Mouse (Mus musculus) cerebellum, adult 2 months (tissue): ENCODE data around the gene Ptpn3. TPM values are rescaled to one million over a fixed set of nuclear protein-coding genes. Genes with fewer than 3 reads are reported as not detected.
A peak's percentile ranks its signal among the peaks of the same experiment; 100 is the strongest.

ENCODE experiments used
- DNase-seq, 2 experiments: peaks; one replicate each; pipeline ENCODE4 v3.0.0; 2021
- H3K27ac ChIP-seq: fragments of 200-500 bp; 2 replicates; pipeline ENCODE4 v1.5.1; 2012; ENCODE audit warnings: low read length, control low read depth, inconsistent platforms; ENCODE audit not compliant: insufficient read depth
- H3K27me3 ChIP-seq: fragments of 200-500 bp; 2 replicates; pipeline ENCODE4 v1.6.1; 2012; ENCODE audit warnings: inconsistent platforms, mild to moderate bottlenecking, low read length, moderate library complexity; ENCODE audit not compliant: control insufficient read depth, insufficient read depth
- H3K4me1 ChIP-seq: fragments of 200-500 bp; 2 replicates; pipeline ENCODE4 v1.6.1; 2011; ENCODE audit warnings: low read length; ENCODE audit not compliant: control insufficient read depth, insufficient read depth
- H3K4me3 ChIP-seq: fragments of 200-500 bp; replicated peaks from 2 replicates; pipeline ENCODE3; 2011; ENCODE audit warnings: mild to moderate bottlenecking, low read depth, low read length, control low read depth; ENCODE audit not compliant: insufficient read depth
- CTCF ChIP-seq: fragments of 200-500 bp; IDR thresholded peaks from 2 replicates; pipeline ENCODE4 v1.5.1; 2011; ENCODE audit warnings: low read depth, mild to moderate bottlenecking, control low read depth, low read length, moderate library complexity, borderline replicate concordance; ENCODE audit not compliant: insufficient read depth
- POLR2A ChIP-seq: fragments of 200-500 bp; IDR thresholded peaks from 2 replicates; pipeline ENCODE4 v1.6.1; 2011; ENCODE audit warnings: low read length, control low read depth, borderline replicate concordance; ENCODE audit not compliant: insufficient read depth
- WGBS: fragments of 180-500 bp; shearing (Covaris S2); methylation state at CpG from one replicate; pipeline ENCODE4 v1.1.7; 2018; 5-methylcytosine and 5-hydroxymethylcytosine counted together
- polyA plus RNA-seq: library from polyadenylated mRNA; depleted of rRNA; stranded (reverse); fragments of >200 nt; gene quantifications from 2 replicates; pipeline ENCODE4 v1.2.3, GENCODE M21; 2012

Ptpn3 gene
- polyA plus RNA-seq, 1 experiment, result 13.5 TPM

DNA sequence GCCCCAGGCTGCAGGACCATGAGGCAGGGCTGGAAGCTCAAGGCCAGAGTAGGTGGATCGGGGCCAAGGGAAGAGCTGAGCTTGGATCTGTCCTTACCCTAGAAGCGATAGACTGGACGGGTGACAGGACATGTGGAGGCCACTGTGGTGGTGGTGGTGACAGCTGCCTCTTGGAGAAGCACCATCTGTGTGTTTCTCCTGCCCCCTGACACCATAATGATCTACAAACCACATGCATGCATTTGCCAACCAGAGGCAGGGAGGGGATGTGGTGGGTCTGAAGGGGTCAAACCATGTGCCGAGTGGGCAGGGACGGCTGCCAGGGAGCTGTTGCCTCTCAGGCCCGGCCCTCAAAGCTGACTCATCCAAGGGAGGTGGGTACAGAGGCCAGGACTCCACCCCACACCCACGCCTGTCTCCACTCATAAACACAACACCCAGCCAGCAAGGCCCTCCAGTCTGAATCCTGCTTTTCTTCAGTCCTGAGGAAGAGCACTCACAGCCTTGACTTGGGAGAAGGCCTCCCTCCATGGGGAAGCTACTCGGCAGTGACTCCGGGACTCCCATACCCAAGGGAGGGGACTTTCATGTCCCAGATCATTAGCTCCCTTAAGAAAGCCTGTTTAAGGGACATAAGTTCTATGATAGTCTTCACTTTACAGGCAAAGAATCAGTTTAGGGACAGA, 6.5 kb downstream of the Ptpn3 start:
- Histone ChIP-seq H3K27ac (no peak overlapping the region), H3K4me1 (peaks cover 22% of the 10 kb centered on the region), H3K4me3 (no peak overlapping the region), H3K27me3 (no peaks in the 10 kb centered on the region)
- DNase-seq, result peak; percentile 77 to 84
- WGBS, result 25% methylated on average over 9 of the region's 9 CpGs
- no peak for TF ChIP-seq CTCF
- no peak for TF ChIP-seq POLR2A

DNA sequence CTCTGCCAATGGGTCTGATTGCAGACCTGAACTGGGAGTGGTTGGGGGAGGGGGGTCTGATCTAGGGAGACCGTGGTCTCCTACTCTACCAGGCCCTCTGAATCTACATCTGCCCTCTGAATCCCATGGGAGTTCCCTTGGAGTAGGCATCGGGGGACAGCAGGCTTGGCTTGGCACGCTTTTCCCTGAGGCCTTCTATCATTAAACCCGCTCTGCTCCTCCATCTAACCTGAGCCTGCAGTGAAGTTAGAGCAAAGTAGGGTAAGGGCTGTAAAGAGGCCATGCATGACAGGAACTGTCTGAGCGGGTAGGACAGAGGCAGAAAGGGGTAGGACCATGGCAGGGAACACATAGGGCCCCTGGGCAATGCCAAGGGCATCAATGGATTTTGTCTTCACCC, 9.0 kb downstream of the Ptpn3 start:
- H3K4me3 ChIP-seq, result no peak overlapping the region
- H3K27ac ChIP-seq, result no peak overlapping the region
- 71% methylated on average over 5 of the region's 5 CpGs for WGBS
- no peaks in the 10 kb centered on the region for H3K27me3 ChIP-seq
- H3K4me1 ChIP-seq, result peaks cover 21% of the 10 kb centered on the region
- no peak for DNase-seq
- no peak for TF ChIP-seq CTCF
- TF ChIP-seq POLR2A, result no peak

DNA sequence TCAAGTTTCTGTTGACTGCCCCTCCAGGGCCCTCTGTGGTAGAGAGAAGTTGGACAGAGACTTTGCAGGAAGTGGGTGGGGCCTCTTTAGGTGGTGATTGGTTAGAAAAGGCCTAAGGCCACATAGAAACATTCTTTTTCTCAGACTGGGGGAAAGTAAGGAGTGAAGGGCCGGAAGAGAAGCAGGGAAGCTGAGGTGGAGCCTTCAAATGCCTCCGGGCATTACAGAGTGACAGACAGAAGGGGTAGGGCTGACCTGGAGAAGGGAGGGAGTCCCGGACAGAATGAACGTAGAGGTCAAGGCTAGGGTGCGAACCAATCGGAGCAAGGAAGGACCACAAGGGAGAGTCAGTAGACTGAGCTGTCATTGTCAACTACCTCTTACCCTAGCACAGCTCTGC, 11.6 kb downstream of the Ptpn3 start:
- Histone ChIP-seq H3K4me1 (peaks cover 12% of the 10 kb centered on the region), H3K4me3 (no peak overlapping the region), H3K27me3 (no peaks in the 10 kb centered on the region), H3K27ac (no peak overlapping the region)
- DNase-seq, result no peak
- TF ChIP-seq CTCF, result no peak
- no peak for TF ChIP-seq POLR2A
- 94% methylated on average over 6 of the region's 6 CpGs for WGBS

- no peak overlapping the region for H3K27ac ChIP-seq
- H3K4me3 ChIP-seq, result no peak overlapping the region
- peaks cover 7% of the 10 kb centered on the region; the same call in 1 of the 2 replicates for H3K4me1 ChIP-seq
- no peak for DNase-seq
- 38% methylated on average over 3 of the region's 3 CpGs for WGBS
- TF ChIP-seq CTCF (no peak), POLR2A (no peak)
- H3K27me3 ChIP-seq, result no peaks in the 10 kb centered on the region
These were observed 13.8 kb downstream of the Ptpn3 start for GRCm38 (mm10) chr4:57287808-57288207.

GRCm38 (mm10) chr4:57285251-57285650, 16.4 kb downstream of the Ptpn3 start:
- Histone ChIP-seq H3K27me3 (no peaks in the 10 kb centered on the region), H3K27ac (no peak overlapping the region), H3K4me1 (peaks cover 10% of the 10 kb centered on the region), H3K4me3 (no peak overlapping the region)
- no peak for TF ChIP-seq POLR2A
- TF ChIP-seq CTCF, result no peak
- no peak for DNase-seq
- 94% methylated on average over 2 of the region's 2 CpGs for WGBS

GRCm38 (mm10) chr4:57283189-57283588, 18.4 kb downstream of the Ptpn3 start:
- 88% methylated on average over 3 of the region's 3 CpGs for WGBS
- Histone ChIP-seq H3K4me3 (no peak overlapping the region), H3K4me1 (peaks cover 13% of the 10 kb centered on the region), H3K27ac (no peak overlapping the region), H3K27me3 (no peaks in the 10 kb centered on the region)
- TF ChIP-seq CTCF (no peak), POLR2A (no peak)
- DNase-seq, result no peak

GRCm38 (mm10) chr4:57282630-57283029, 19.0 kb downstream of the Ptpn3 start:
- no peaks in the 10 kb centered on the region for H3K27me3 ChIP-seq
- no peak overlapping the region for H3K4me3 ChIP-seq
- TF ChIP-seq CTCF (no peak), POLR2A (no peak)
- H3K27ac ChIP-seq, result no peak overlapping the region
- 90% methylated on average over 6 of the region's 6 CpGs for WGBS
- no peak for DNase-seq
- H3K4me1 ChIP-seq, result peaks cover 10% of the 10 kb centered on the region

DNA sequence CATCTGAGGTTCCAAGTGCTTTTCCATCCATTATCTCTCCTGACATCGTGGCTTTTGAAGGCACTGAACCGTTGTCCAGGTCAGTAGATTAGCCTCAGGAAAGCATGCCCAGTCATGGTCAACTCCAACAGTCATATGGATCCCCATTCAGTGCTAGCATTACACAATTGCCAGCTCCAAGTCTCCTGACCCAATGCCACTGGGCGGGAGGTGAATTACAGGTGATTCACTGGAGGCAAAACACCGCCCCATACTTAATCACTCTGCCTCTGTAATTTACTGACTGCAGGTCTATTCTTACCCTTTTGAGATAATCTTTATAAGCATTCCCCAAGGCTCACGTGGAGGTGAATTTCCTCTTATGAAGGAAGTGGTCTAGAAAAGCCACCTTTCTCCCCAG, 19.5 kb downstream of the Ptpn3 start:
- H3K27ac ChIP-seq, result no peak overlapping the region
- no peaks in the 10 kb centered on the region for H3K27me3 ChIP-seq
- TF ChIP-seq POLR2A (no peak), CTCF (no peak)
- no peak overlapping the region for H3K4me3 ChIP-seq
- H3K4me1 ChIP-seq, result peaks cover 10% of the 10 kb centered on the region
- DNase-seq, result no peak
- 89% methylated on average over 5 of the region's 5 CpGs for WGBS
